Comparison of ENCODE assay signal across 13 mouse cellular contexts in the genomic region with DNA sequence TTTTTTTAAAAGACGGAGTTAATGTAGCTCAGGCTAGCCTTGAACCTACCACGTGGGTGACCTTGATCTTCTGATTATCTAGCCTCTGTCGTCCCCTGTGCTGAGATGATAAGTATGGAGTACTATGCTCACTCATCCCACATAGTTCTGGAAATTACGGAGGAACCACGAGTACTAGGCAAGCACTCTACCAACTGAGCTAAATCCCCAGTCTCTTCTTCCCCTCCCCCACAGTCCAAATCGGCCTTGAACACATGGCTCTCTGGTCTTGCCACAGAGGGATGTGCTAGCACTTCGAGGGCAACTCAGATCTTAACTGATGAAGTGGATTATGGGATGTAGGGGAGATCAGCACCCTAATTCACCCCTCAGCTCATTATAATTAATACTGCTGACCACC. TPM values are rescaled to one million over a fixed set of nuclear protein-coding genes. Genes with fewer than 3 reads are reported as not detected.
A peak's percentile ranks its signal among the peaks of the same experiment; 100 is the strongest.
DNase-seq lines count a peak whose midpoint lies in the region.
"Had no signal": no experiment of that assay in that cellular context is flagged by ENCODE, and none has a peak within 500 bp of the region (broad histone marks: within the 10 kb centered on the region; RNA-seq: fewer than 3 reads in every experiment).

No protein-coding gene starts in this region.

- DNase-seq in adrenal gland, adult (ENCODE audit: inconsistent age in 2 of 2, low spot score in 1 of 2), result peak; percentile 60 to 74
- no peak for DNase-seq in adrenal gland, postnatal 4 days (ENCODE audit: low spot score in 2 of 2)
- DNase-seq in adrenal gland, postnatal 14 days, result peak; percentile 61
- no peak for DNase-seq in adrenal gland, postnatal 25 days
- DNase-seq in cerebellum, adult 11-12 months, result peak; percentile 13
- DNase-seq in cerebellum, postnatal 14 days, result no peak
- DNase-seq in cerebellum, adult 9-11 months, result peak; percentile 20
- DNase-seq in cerebellum, adult 11 months, result no peak
- DNase-seq: B cell, adult 2 months; cerebellum, postnatal 10 days; forebrain, postnatal 0 days had no signal

RNA-seq across cellular contexts. Expression of a gene that starts 5.4 kb away (rescaled TPM):
- total RNA-seq in adrenal gland, postnatal 4 days (2021), result 10 to 100 TPM; 68.5 to 70.9 TPM
- 79.1 and 89.2 TPM in 2 replicates for total RNA-seq in adrenal gland, postnatal 14 days (2021)
- 101 and 107 TPM in 2 replicates for total RNA-seq in adrenal gland, postnatal 25 days (2021)

RNA-seq across cellular contexts. Expression of a gene that starts 26.2 kb away (rescaled TPM):
- 100 to 1,000 TPM; 102 to 108 TPM for total RNA-seq in adrenal gland, postnatal 4 days (2021)
- 123 and 128 TPM in 2 replicates for total RNA-seq in adrenal gland, postnatal 14 days (2021)
- 110 and 114 TPM in 2 replicates for total RNA-seq in adrenal gland, postnatal 25 days (2021)

RNA-seq across cellular contexts. Expression of a gene that starts 28.0 kb away (rescaled TPM):
- total RNA-seq in adrenal gland, postnatal 4 days (2021), result 1 to 10 TPM in 1 of 2 experiments, under 1 TPM in 1; 0.96 to 3.1 TPM
- total RNA-seq in adrenal gland, postnatal 14 days (2021), result 0.63 and 1.1 TPM in 2 replicates
- 0.61 and 0.62 TPM in 2 replicates for total RNA-seq in adrenal gland, postnatal 25 days (2021)
- total RNA-seq: forebrain, postnatal 0 days; gastrocnemius, adult 18-20 months; gastrocnemius, adult 8-10 months had no signal

Comparison
In these comparisons a context has a peak if more than half of its experiments do, and no peak if none do; other contexts are left out.
1. DNase-seq: peak in adrenal gland, adult (2 of 2), adrenal gland, postnatal 14 days (single experiment), cerebellum, adult 11-12 months (single experiment) and cerebellum, adult 9-11 months (single experiment); none in adrenal gland, postnatal 4 days (0 of 2), adrenal gland, postnatal 25 days (single experiment), cerebellum, postnatal 14 days (0 of 2) and cerebellum, adult 11 months (single experiment).